Mouse (Mus musculus): Measurements from ENCODE around the gene Fmo4. TPM values are rescaled to one million over a fixed set of nuclear protein-coding genes. Genes with fewer than 3 reads are reported as not detected.
"Not testable (repeated sequence)": the region's sequence is repeated elsewhere in the genome, so short reads cannot be mapped to it uniquely, and the experiment has no call there.

Fmo4 gene
- polyA plus RNA-seq, 1 experiment from 2014 or later = 0.23 TPM

- Histone ChIP-seq H3K4me3 (no peak overlapping the region), H3K9ac (no peak overlapping the region), H3K27ac (no peak overlapping the region), H3K27me3 (no peaks in the 10 kb centered on the region), H3K4me1 (no peaks in the 10 kb centered on the region), H3K4me2 (replicated peaks) (no peak overlapping the region), H3K36me3 (no peaks in the 10 kb centered on the region), H3K9me3 (no peaks in the 10 kb centered on the region)
- 88% methylated on average over 7 of the region's 7 CpGs for WGBS
- ATAC-seq (ENCODE audit: low FRiP score, low read depth) = no peak
Measured at GRCm38 (mm10) chr1:162783669-162784248, 30.0 kb downstream of the Fmo4 start.

- 87% methylated on average over 2 of the region's 2 CpGs for WGBS
Measured at GRCm38 (mm10) chr1:162781035-162781434, 32.7 kb downstream of the Fmo4 start.

DNA sequence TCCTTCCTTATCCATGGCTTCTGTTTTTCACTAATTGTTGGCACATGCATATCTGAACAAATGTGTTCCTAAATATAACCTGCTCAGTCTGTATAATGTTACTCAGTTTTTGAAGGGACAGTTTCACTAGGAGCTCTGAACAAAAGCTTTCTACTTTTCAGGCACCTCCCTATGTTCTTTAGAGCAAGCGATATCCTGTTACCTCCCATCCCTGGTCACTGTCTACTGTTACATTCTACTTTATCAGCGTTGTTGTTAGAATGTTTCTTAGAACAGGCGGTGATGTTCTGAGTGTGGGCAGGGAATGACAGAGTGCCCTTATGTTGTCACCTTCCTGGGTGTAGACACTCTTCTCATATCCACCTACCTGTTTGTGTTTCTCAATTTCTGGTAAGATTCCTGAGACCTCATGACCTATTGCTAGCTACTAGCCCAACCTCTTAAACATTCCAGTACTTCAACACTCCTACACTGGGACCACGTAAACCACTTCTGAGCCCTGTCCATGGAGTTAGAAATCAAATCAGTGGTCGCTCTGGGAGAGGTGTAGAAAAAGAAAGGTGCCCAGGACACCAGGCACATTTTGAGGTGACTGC, 35.7 kb downstream of the Fmo4 start:
- H3K27me3 ChIP-seq = no peaks in the 10 kb centered on the region
- ATAC-seq (ENCODE audit: low FRiP score, low read depth) = no peak

More at GRCm38 (mm10) chr1:162781035-162781434, 32.7 kb downstream of the Fmo4 start:
- H3K4me1 ChIP-seq; H3K9me3 ChIP-seq; H3K27me3 ChIP-seq; H3K36me3 ChIP-seq; H3K4me3 ChIP-seq; H3K27ac ChIP-seq; H3K4me2 ChIP-seq (replicated peaks); H3K9ac ChIP-seq; ATAC-seq (ENCODE audit: low FRiP score, low read depth): not testable (repeated sequence)

GRCm38 (mm10) chr1:162773661-162774060, 40.1 kb downstream of the Fmo4 start:
- H3K27me3 ChIP-seq = no peaks in the 10 kb centered on the region

More for the DNA sequence above, 35.7 kb downstream of the Fmo4 start:
- Histone ChIP-seq H3K4me2 (replicated peaks) (no peak overlapping the region), H3K27ac (no peak overlapping the region), H3K9me3 (no peaks in the 10 kb centered on the region), H3K4me3 (no peak overlapping the region), H3K4me1 (no peaks in the 10 kb centered on the region), H3K9ac (no peak overlapping the region), H3K36me3 (no peaks in the 10 kb centered on the region)
- 86% methylated on average over 5 of the region's 5 CpGs for WGBS

GRCm38 (mm10) chr1:162771617-162772360, 42.0 kb downstream of the Fmo4 start:
- H3K4me3 ChIP-seq = no peak overlapping the region
- H3K9ac ChIP-seq = no peak overlapping the region
- no peaks in the 10 kb centered on the region for H3K4me1 ChIP-seq
- H3K4me2 ChIP-seq (replicated peaks) = no peak overlapping the region
- H3K27me3 ChIP-seq = no peaks in the 10 kb centered on the region
- no peaks in the 10 kb centered on the region for H3K36me3 ChIP-seq
- no peak overlapping the region for H3K27ac ChIP-seq
- WGBS = 66% methylated on average over 4 of the region's 4 CpGs
- no peak for ATAC-seq (ENCODE audit: low FRiP score, low read depth)
- no peaks in the 10 kb centered on the region for H3K9me3 ChIP-seq

More at GRCm38 (mm10) chr1:162773661-162774060, 40.1 kb downstream of the Fmo4 start:
- Histone ChIP-seq H3K9ac (no peak overlapping the region), H3K4me2 (replicated peaks) (no peak overlapping the region), H3K27ac (no peak overlapping the region), H3K4me3 (no peak overlapping the region), H3K4me1 (no peaks in the 10 kb centered on the region), H3K9me3 (no peaks in the 10 kb centered on the region), H3K36me3 (no peaks in the 10 kb centered on the region)
- no peak for ATAC-seq (ENCODE audit: low FRiP score, low read depth)
- 64% methylated on average over 4 of the region's 4 CpGs for WGBS

GRCm38 (mm10) chr1:162752009-162752408, 61.8 kb downstream of the Fmo4 start:
- Histone ChIP-seq H3K4me3 (no peak overlapping the region), H3K9me3 (no peaks in the 10 kb centered on the region), H3K27ac (no peak overlapping the region), H3K9ac (no peak overlapping the region), H3K4me1 (no peaks in the 10 kb centered on the region), H3K36me3 (no peaks in the 10 kb centered on the region), H3K4me2 (replicated peaks) (no peak overlapping the region), H3K27me3 (no peaks in the 10 kb centered on the region)
- 83% methylated on average over 6 of the region's 6 CpGs for WGBS
- no peak for ATAC-seq (ENCODE audit: low FRiP score, low read depth)

DNA sequence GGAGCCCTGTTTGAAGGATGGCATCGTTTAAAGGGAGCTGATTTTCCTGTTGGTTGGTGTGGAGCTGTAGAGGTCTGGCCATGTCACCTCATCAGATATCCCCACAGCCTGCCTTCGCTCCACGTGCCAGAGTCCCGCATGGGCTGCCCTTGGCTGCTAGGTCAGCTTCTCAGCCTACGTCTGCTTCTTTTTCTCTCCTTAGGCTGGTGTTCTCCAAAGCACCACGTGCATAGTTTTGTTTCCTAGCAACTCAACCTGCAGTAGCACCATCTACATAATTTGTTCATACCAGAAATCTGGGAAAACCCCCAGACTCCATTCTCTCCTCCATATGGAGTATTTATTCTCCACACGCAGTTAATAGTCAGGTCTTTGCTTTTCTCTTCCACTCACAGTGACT, 64.2 kb downstream of the Fmo4 start:
- Histone ChIP-seq H3K4me1 (no peaks in the 10 kb centered on the region), H3K9ac (no peak overlapping the region), H3K9me3 (no peaks in the 10 kb centered on the region), H3K4me3 (no peak overlapping the region), H3K27me3 (no peaks in the 10 kb centered on the region), H3K36me3 (no peaks in the 10 kb centered on the region), H3K4me2 (replicated peaks) (no peak overlapping the region), H3K27ac (no peak overlapping the region)
- 71% methylated on average over 7 of the region's 7 CpGs for WGBS
- ATAC-seq (ENCODE audit: low FRiP score, low read depth) = no peak

DNA sequence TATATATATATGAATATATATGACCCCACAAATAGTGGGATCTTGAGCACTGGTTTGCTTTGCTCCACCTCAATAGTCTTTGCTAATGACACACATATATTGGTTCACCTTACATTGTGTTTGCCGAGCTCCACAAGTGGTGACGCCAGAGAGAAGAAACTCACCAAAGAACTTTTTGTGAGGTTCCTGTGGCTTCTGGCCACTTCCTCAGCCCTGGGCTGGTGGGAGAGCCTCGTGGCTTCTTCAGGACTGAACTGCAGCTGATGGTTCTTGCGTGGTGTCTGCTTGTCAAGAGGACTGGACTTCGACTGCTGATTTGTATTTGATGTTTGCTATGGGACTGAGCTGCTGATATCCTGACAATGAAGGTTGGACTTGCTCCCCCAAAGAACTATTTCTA, 65.0 kb downstream of the Fmo4 start:
- H3K9ac ChIP-seq = no peak overlapping the region
- no peak overlapping the region for H3K27ac ChIP-seq
- WGBS = 80% methylated on average over 5 of the region's 5 CpGs
- H3K4me1 ChIP-seq = no peaks in the 10 kb centered on the region
- H3K4me2 ChIP-seq (replicated peaks) = no peak overlapping the region
- no peaks in the 10 kb centered on the region for H3K9me3 ChIP-seq
- no peak for ATAC-seq (ENCODE audit: low FRiP score, low read depth)
- H3K27me3 ChIP-seq = no peaks in the 10 kb centered on the region
- H3K4me3 ChIP-seq = no peak overlapping the region
- H3K36me3 ChIP-seq = no peaks in the 10 kb centered on the region

Other genes with a start within 250 kb of the Fmo4 start
- gene Vamp4, start 243.5 kb downstream of the Fmo4 start, polyA plus RNA-seq (2015; fragmentation: Nextera tagmentation; extraction: Ambion mirVana) = 87.4 and 88.7 TPM in 2 replicates
- 0.06 and 0.11 TPM in 2 replicates for gene Myoc, start 174.8 kb downstream of the Fmo4 start, polyA plus RNA-seq (2015; fragmentation: Nextera tagmentation; extraction: Ambion mirVana)
- gene Myocos, start 155.8 kb downstream of the Fmo4 start, polyA plus RNA-seq (2015; fragmentation: Nextera tagmentation; extraction: Ambion mirVana) = not detected in 2 replicates
- gene Prrc2c, start 73.4 kb downstream of the Fmo4 start, polyA plus RNA-seq (2015; fragmentation: Nextera tagmentation; extraction: Ambion mirVana) = 194 and 195 TPM in 2 replicates
- 12.0 and 14.9 TPM in 2 replicates for gene Fmo1, start 52.6 kb upstream of the Fmo4 start, polyA plus RNA-seq (2015; fragmentation: Nextera tagmentation; extraction: Ambion mirVana)
- gene Fmo2, start 84.8 kb upstream of the Fmo4 start, polyA plus RNA-seq (2015; fragmentation: Nextera tagmentation; extraction: Ambion mirVana) = 0.38 and 0.45 TPM in 2 replicates
- 0.40 and 0.66 TPM in 2 replicates for gene Fmo6, start 123.5 kb upstream of the Fmo4 start, polyA plus RNA-seq (2015; fragmentation: Nextera tagmentation; extraction: Ambion mirVana)
- not detected in 2 replicates for gene Fmo3, start 170.6 kb upstream of the Fmo4 start, polyA plus RNA-seq (2015; fragmentation: Nextera tagmentation; extraction: Ambion mirVana)